Mouse (Mus musculus) left cerebral cortex, postnatal 10 days (tissue): ENCODE measurements around the gene Pcp4l1. TPM values are rescaled to one million over a fixed set of nuclear protein-coding genes. Genes with fewer than 3 reads are reported as not detected.
"Not testable (repeated sequence)": the region's sequence is repeated elsewhere in the genome, so short reads cannot be mapped to it uniquely, and the experiment has no call there.

ENCODE experiments used
- DNase-seq, 2 experiments: peaks; one replicate each; pipeline ENCODE4 v3.0.0; 2021 to 2022; ENCODE audit warnings: low spot score in 2 of 2, mixed read lengths in 1 of 2; ENCODE audit errors: extremely low spot score in 1 of 2
- intact Hi-C: fragments of 180-260 bp; cut with DNase I; formaldehyde crosslinking; loops from one replicate; pipeline ENCODE4 v1.15.1; 2025
- total RNA-seq, 2 experiments: library from RNA; stranded (reverse); gene quantifications; 2 replicates each; pipeline ENCODE4 v1.2.3; 2021

Gene Pcp4l1
- total RNA-seq, result 10 to 100 TPM; 28.0 to 42.2 TPM

DNA sequence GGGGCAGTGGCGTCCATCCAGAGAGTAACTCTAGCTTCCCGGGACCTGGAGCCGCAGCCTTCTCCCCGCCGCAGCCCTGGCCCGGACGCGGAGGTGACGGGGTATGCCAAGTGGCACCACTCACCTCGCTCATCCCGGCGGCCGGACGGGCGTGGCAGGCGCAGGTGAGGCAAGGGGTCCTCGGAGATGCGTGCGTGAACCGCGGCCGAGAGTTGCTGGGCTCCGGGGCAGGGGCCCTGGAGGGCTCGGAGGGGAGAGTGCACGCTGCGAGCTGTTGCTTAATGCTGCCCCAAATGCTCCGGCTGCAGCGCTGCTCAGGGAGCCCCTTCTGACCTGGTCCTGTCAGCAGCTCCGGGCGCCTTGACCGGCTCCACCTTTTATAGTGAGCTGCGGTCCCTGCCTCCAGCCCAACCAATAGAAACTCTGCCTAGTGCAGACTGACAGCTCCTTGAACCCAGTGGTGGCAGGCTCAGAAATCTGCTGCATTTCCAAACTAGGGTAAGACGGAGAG, at the start of gene Pcp4l1:
TSS of gene Pcp4l1 (minus strand) at position 382 of the 511 bp plus-strand sequence.
- DNase-seq, result peak; percentile 51 to 71
- intact Hi-C loops, result no loop called here

DNA sequence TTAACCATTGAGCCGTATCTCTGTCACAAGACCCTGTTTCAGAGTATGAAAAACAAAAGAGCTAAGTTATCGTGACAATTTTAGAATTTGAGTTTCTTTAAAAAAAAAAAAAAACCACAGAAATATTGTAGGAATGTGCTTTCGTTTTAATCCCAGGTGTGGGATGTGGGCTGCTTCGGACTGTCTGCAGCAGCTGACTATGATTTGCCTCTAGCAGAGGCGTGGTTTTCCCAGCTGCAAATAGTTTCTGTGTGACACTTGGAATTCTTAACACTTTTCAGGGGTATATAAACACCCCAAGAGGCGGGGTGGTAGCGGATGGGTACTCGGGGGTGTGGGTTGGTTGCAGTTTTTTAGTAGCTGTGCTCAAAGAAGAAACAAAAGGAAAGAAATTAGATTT, 49.3 kb upstream of the Pcp4l1 start:
- no peak for DNase-seq
- intact Hi-C loops, result no loop called here

- intact Hi-C loops, DNase-seq: not testable (repeated sequence)
Observed at GRCm38 (mm10) chr1:171241952-171242351, 45.9 kb upstream of the Pcp4l1 start.

DNA sequence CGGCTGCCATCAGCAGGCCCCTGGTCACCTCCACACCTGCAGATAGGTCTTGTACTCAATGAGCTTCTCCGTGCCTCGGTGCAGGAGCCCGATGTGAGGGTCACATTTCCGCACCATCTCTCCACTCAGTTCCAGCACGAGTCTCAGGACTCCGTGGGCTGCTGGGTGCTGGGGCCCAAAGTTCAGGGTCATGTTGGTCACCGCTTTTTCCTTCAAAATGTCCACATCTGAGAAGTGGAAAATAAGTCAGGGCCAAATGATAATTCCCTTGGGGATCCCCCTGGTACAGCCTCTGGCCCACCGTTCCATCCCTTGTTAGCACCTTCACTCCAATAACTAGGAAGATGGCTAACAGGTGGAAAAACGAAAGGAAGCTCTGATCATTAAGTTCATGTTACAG, 44.8 kb upstream of the Pcp4l1 start:
- intact Hi-C loops, result no loop called here
- no peak for DNase-seq

DNA sequence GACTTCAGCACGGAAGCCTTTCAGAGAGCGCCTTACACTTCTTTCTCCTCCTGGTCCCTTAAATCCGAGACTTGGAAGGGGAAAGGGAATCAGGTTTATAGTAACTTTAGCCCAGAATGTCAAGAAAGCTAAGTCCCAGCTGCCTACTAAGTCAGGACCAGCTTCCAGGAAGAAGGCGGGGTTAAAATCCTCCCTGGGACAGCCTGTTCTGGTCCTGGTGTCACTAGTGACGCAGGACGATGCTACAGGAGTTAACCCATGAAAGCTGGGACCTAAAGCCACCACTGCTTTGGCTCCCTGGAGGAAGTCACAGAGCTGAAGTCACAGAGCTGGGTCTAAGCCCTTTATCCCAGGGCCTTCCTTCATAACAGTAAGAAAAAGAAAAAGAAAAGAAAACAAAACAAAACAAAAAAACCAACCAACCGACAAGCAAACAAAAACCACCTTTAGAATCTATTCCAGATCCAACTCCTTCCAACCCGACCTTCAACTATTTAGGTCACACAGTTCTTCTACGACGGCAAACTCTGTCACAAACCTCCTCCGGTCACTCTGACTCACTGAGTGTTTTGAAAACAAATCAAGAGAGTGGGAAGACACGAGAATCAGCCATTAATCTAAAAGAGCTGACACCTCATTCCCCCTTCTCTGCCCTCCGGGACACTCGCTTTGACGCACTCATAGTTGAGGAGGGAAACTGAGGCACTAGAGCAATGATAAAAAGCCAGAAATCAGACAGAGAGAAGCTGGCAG, 44.1 kb upstream of the Pcp4l1 start:
- intact Hi-C loops, result no loop called here

DNA sequence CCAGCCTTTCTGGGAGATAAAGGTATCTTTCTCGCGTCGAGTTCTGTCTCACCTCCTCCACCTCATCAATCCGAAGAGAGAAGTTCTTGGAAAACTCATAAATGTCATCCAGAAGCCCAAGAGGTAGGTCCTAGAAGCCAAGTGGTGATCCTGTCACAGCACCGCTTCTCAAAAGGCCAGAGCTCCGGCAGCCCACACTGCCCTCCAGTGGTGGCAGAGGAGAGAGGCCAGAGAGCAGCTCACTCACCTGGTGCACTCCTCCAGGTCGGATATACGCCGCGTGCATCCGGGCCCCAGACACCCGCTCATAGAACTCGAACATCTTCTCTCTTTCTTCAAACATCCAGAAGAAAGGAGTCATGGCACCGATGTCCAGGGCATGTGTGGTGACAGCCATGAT, 42.4 kb upstream of the Pcp4l1 start:
- DNase-seq, result peak in 1 of 2 experiments; percentile 69

More for the DNA sequence above, 44.1 kb upstream of the Pcp4l1 start:
- no peak for DNase-seq

DNA sequence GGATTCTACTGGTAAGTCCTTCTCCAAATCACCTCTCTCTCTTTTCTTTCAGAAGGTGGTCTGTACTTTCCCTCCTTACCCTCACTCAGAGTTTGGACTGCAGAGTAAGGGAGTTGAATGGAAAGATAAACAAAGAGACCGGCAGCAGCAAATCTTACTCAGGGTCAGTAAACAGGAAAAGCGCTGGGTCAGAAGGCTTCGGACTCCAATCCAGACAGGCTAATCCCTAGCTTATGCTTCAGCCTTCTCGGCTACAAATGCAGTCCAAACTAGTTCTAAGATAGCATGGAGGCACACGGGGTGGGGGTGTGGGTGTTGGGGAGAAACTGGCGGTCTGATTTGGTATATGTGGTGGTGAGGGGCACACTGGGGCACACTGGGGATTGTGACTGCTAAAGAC, 41.4 kb upstream of the Pcp4l1 start:
- no peak for DNase-seq
- intact Hi-C loops, result no loop called here

More for the DNA sequence above, 42.4 kb upstream of the Pcp4l1 start:
- intact Hi-C loops, result no loop called here

GRCm38 (mm10) chr1:171235791-171236190, 39.7 kb upstream of the Pcp4l1 start:
- no peak for DNase-seq
- intact Hi-C loops, result no loop called here

- no peak for DNase-seq
- intact Hi-C loops, result no loop called here
Observed at GRCm38 (mm10) chr1:171234538-171234937, 38.5 kb upstream of the Pcp4l1 start.

DNA sequence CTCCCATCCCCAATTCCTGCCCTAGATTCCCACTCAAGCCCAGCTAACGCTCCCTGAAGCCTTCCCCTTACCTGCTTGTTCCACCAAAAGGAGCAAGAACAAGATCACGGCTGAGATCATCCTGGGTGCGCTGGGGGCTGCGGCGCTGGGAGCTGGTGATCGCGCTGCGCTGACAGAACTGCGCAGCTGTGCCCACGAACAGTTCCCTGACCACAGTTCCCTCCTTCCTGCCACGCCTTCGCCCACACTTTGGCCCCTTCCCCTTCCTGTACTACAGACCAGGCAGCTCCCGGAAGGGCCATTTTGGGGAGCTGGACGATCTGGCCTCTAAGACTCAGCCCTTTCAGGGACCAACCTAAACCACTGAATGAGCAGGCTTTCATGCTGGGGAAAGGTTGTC, 38.1 kb upstream of the Pcp4l1 start, which contains the start of gene Fcer1g:
TSS of gene Fcer1g (minus strand) at position 240 of the 400 bp plus-strand sequence.
- intact Hi-C loops, result no loop called here
- DNase-seq, result peak in 1 of 2 experiments; percentile 60

DNA sequence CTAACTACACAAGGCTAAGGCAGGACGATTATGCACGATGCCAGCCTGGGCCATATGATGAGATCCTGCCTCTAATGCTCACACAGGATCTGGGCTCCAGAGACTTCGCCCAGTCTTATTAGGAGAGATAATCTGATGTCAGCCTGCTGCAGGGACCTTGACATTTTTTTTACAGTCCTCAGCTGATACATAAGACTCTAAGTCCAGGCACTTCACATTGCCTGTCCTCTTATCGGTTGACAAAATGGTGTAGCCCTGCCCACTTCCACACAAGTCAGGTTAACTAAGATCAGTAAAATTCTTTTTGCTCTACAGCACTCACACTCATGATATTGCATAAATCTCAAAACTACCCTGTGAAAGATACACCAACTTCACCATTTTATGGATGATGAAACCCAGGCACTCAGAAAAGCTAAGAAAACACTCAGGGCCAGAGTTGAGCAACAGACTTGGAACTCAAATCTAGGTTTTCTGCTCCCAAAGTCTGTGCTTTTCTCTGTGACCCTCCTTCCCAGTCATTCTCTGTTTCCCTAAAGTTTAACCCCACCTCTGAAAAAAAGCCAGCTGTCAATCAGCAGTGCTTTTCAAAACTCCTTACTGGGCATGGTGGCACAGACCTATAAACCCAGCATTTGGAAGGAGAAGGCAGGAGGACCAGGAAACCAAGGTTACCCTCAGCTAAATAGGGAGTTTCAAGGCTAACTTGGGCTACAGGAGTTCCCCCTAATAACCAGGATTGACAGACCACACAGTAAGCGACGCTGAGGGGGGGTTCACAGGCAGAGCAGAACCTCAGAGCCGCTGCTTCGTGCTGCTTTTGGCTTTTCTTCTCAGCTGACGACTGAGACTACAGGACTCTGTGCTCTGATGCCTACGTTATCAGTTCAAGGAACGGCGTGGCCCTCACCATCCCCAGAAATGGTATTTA, 37.0 kb upstream of the Pcp4l1 start:
- DNase-seq, result no peak
- intact Hi-C loops, result no loop called here

DNA sequence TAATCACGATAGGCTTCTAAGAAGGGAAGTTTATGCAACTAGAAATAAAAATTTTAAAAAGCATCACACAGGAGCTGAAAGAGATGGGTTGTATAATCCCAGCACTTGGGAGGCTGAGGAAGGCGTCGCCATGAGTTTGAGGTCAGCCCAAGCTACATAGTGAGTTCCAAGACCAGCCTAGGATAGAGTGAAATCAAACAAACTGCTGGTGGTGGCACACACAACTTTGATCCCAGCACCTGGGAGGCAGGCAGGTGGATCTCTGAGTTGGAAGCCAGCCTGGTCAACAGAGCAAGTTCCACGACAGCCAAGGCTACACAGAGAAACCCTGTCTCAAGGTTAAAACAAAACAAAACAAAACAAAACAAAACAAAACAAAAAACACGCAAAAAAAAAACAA, 36.3 kb upstream of the Pcp4l1 start:
- intact Hi-C loops, result no loop called here
- no peak for DNase-seq

- intact Hi-C loops, result no loop called here
- no peak for DNase-seq
Observed at GRCm38 (mm10) chr1:171231844-171232243, 35.8 kb upstream of the Pcp4l1 start.

DNA sequence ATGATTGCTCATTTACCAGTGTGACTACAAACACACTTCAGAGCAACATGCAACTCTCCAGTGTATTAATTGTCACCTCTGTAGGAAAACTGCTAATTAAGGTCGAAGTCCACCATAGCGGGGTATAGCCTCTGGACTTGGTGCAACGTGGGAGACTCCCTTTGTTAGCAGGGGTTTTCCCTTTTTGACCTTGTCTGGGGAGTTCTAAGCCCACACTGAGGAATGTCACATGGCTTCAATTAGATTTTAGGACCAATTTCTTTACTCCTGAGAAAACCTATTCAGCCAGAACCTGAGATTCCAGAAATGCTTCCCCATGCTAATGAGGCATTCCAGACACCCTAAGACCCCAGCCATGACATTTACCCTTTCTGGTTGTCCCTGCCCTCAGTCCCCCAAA, 34.1 kb upstream of the Pcp4l1 start:
- intact Hi-C loops, result no loop called here
- DNase-seq, result no peak

DNA sequence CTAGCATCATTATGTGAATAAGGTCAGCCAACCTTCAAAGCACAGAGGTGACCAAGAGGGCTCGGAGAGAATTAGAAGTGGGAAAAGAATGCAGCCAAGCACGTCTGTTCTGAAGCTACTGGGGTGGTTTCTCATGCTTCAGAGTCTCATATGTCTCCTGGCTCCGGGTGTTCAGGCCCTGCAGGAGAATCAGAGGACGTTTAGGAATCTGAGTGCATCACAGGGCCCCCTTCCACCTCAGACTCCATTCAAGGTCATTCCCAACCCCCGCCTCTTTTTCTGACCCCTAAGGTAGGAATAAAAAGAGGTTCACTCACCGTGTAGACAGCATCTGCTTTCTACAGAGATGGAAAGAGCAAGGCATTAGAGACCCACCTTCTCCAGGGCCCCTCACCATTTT, 33.7 kb upstream of the Pcp4l1 start:
- intact Hi-C loops, result no loop called here
- no peak for DNase-seq

DNA sequence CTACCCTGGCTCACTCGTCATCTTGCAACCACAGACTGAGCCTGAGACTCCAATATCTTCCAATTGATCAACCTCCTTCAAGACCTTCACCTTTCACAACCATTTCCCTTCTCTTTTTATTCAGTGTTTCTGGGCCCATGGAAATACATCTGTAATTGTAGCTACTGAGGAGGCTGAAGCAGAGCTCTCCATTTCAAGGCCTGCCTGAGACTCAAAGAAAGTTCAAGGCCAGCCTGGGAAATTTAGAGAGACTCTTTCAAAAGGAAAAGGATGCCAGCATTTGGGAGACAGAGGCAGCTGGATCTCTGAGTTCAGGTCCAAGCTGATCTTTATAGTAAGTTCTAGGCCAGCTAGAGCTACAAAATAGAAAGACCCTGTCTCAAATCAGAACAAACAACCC, 31.8 kb upstream of the Pcp4l1 start:
- no peak for DNase-seq
- intact Hi-C loops, result no loop called here

DNA sequence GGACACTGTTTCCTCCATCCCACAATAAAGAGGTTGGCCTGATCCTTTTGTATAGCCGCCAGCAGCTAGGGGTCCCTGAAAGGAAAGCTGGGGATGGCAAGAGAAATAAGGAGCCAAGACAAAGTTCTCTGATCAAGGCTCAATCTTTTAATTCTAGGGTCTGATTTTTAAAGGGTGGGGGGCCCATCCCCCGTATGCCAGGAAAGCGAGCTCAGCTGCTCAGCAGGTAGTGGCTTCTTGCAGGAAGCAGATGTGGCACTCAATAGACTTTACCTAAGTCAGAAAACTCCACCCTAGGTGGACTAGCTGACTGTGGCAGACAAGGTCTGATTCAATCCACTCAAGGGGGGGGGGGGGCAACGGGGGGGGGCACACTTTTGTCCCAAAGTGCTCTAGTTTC, 30.7 kb upstream of the Pcp4l1 start:
- intact Hi-C loops, result no loop called here

DNA sequence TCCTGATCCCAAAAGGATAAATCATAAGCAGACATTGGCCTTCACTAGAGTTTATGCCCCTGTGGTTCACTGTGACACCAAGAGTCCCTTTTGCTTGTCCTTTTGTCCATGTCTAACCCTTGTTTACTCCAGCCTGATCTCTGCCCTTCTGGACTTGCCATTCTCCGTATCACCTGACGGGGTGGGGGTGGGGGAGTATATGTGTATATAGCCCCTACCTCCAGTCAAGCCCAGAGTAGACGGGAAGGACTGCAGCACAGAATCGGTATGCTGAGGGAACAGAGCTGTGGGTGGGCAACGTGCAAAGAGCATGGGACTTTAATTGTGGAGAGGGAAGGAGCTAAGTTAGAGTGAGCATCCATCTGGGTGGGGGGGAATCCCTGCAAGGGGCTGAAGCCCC, 28.8 kb upstream of the Pcp4l1 start, which contains the start of gene Apoa2:
TSS of gene Apoa2 (plus strand) at position 198 of the 400 bp plus-strand sequence.
- intact Hi-C loops, result no loop called here
- no peak for DNase-seq

More for the DNA sequence above, 30.7 kb upstream of the Pcp4l1 start:
- no peak for DNase-seq

- DNase-seq, result peak in 1 of 2 experiments; percentile 29
- intact Hi-C loops, result loop anchor here (2.0 kb wide), 1 partner anchor 23 kb away; no protein-coding TSS in a partner anchor
Observed at GRCm38 (mm10) chr1:171223796-171224195, 27.7 kb upstream of the Pcp4l1 start.
